Mouse (Mus musculus) CH12.LX (cell line): ENCODE measurements around the gene Cd8b1. TPM values are rescaled to one million over a fixed set of nuclear protein-coding genes. Genes with fewer than 3 reads are reported as not detected.

ENCODE experiments used
- DNase-seq: peaks from one replicate; pipeline ENCODE4 v3.0.0-alpha.2; 2013; ENCODE audit errors: extremely low read depth
- H3K27ac ChIP-seq: 2 replicates; pipeline ENCODE4 v1.5.1; 2012; ENCODE audit warnings: low read depth, mild to moderate bottlenecking, control low read depth, moderate library complexity; ENCODE audit not compliant: insufficient read depth
- H3K27me3 ChIP-seq: replicated peaks from 2 replicates; pipeline ENCODE3; 2012; ENCODE audit warnings: inconsistent platforms
- H3K36me3 ChIP-seq, 2 experiments: replicated peaks in 1 of 2; 2 replicates each; pipeline versions ENCODE3 to v1.6.1; 2012; ENCODE audit warnings: inconsistent platforms in 1 of 2, low read length in 1 of 2, mild to moderate bottlenecking in 1 of 2, mixed read lengths in 1 of 2, moderate library complexity in 1 of 2; ENCODE audit not compliant: control insufficient read depth in 1 of 2, insufficient read depth in 1 of 2
- H3K4me1 ChIP-seq, 2 experiments: 2 replicates each; pipeline ENCODE4 v1.6.1; 2012; ENCODE audit warnings: inconsistent platforms in 1 of 2, moderate library complexity in 1 of 2; ENCODE audit not compliant: insufficient read depth in 2 of 2, control insufficient read depth in 1 of 2
- H3K4me2 ChIP-seq: 2 replicates; pipeline ENCODE4 v1.6.1; 2012; ENCODE audit warnings: low read depth, mild to moderate bottlenecking, control low read depth; ENCODE audit not compliant: poor library complexity, insufficient read depth, severe bottlenecking
- H3K4me3 ChIP-seq, 3 experiments: fragments of 150-350 bp in 1 of 3; sonication (generic) in 1 of 3; replicated peaks in 1 of 3; 2 replicates each; pipeline versions ENCODE3 to v1.5.1; 2011 to 2012; ENCODE audit warnings: low read depth in 2 of 3, low read length in 2 of 3, mild to moderate bottlenecking in 2 of 3, moderate library complexity in 2 of 3, control low read depth in 1 of 3, improper control_type of control experiment in 1 of 3, inconsistent platforms in 1 of 3, mixed read lengths in 1 of 3; ENCODE audit not compliant: poor library complexity in 1 of 3
- H3K79me2 ChIP-seq: replicated peaks from 2 replicates; pipeline ENCODE4 v1.6.1; 2012; ENCODE audit warnings: mild to moderate bottlenecking, moderate library complexity; ENCODE audit not compliant: control insufficient read depth, poor library complexity, insufficient read depth, severe bottlenecking; ENCODE audit errors: extremely low read depth
- H3K9ac ChIP-seq: 2 replicates; pipeline ENCODE4 v1.6.1; 2012; ENCODE audit warnings: low read depth, mild to moderate bottlenecking, control low read depth, moderate library complexity; ENCODE audit not compliant: insufficient read depth
- H3K9me3 ChIP-seq: replicated peaks from 2 replicates; pipeline ENCODE3; 2012; ENCODE audit warnings: low read length, inconsistent platforms, mixed read lengths
- USF1 ChIP-seq: IDR thresholded peaks from 2 replicates; pipeline ENCODE4 v1.6.1; 2014; ENCODE audit warnings: low read depth, mild to moderate bottlenecking, inconsistent platforms, low read length, improper control_type of control experiment
- dilution Hi-C: fragments of 300-500 bp; cut with MboI; formaldehyde crosslinking; loops from 2 replicates; pipeline ENCODE4 v1.14.3; 2020; ENCODE audit warnings: low sequenced_read_pairs; ENCODE audit not compliant: extremely low pct_unique_long_range_greater_than_20kb, extremely low pct_ligation_motif_present
- in situ Hi-C: fragments of 300-500 bp; cut with MboI; formaldehyde crosslinking; loops from 3 replicates; pipeline ENCODE4 v1.14.3; 2019; ENCODE audit warnings: low sequenced_read_pairs, low pct_ligation_motif_present, low pct_unique_long_range_greater_than_20kb, mixed read lengths
- polyA plus RNA-seq: library from polyadenylated mRNA; unstranded; fragments of >175 nt; gene quantifications from 2 replicates; pipeline ENCODE4 v1.2.1, GENCODE M21; 2012; ENCODE audit warnings: low read depth; ENCODE audit not compliant: insufficient read length
- total RNA-seq, 2 experiments: library from RNA; depleted of rRNA; stranded (reverse); fragments of 300-350 nt in 1 of 2; fragments of >200 nt in 1 of 2; gene quantifications; 2 replicates each; pipeline ENCODE4 v1.2.3; 2012 to 2014

Cd8b1 gene
- total and polyA plus RNA-seq, 3 experiments: 0.25 to 0.51 (median 0.30) TPM

GRCm38 (mm10) chr6:71381654-71382053 lies 59.1 kb downstream of the Cd8b1 start:
- in situ Hi-C loops: no loop called here
- Histone ChIP-seq H3K4me1 (peaks cover 0 to 11% of the 10 kb centered on the region in 2 experiments; a peak in 2 of 4 replicates), H3K27ac (no peak overlapping the region), H3K36me3 (no peaks in the 10 kb centered on the region), H3K4me2 (no peak overlapping the region), H3K27me3 (no peaks in the 10 kb centered on the region), H3K9me3 (no peaks in the 10 kb centered on the region), H3K79me2 (no peaks in the 10 kb centered on the region), H3K9ac (no peak overlapping the region), H3K4me3 (no peak overlapping the region)
- dilution Hi-C loops: no loop called here
- TF ChIP-seq USF1: no peak
- DNase-seq: peak; percentile 13

Other genes with a start within 250 kb of the Cd8b1 start
- gene Thnsl2, start 178.3 kb upstream of the Cd8b1 start, total RNA-seq (2012; rRNA removed): not detected in 2 replicates
- not detected in 2 replicates for gene Thnsl2, start 178.3 kb upstream of the Cd8b1 start, total RNA-seq (2014; rRNA removed)
- not detected in 2 replicates for gene Thnsl2, start 178.3 kb upstream of the Cd8b1 start, polyA plus RNA-seq
- gene Fabp1, start 123.0 kb upstream of the Cd8b1 start, total RNA-seq (2012; rRNA removed): not detected in 2 replicates
- gene Fabp1, start 123.0 kb upstream of the Cd8b1 start, total RNA-seq (2014; rRNA removed): not detected in 2 replicates
- not detected in 2 replicates for gene Fabp1, start 123.0 kb upstream of the Cd8b1 start, polyA plus RNA-seq
- gene Krcc1, start 51.1 kb upstream of the Cd8b1 start, total RNA-seq (2012; rRNA removed): 16.7 and 18.7 TPM in 2 replicates
- 40.2 and 42.0 TPM in 2 replicates for gene Krcc1, start 51.1 kb upstream of the Cd8b1 start, total RNA-seq (2014; rRNA removed)
- 23.6 and 28.2 TPM in 2 replicates for gene Krcc1, start 51.1 kb upstream of the Cd8b1 start, polyA plus RNA-seq
- gene Smyd1, start 555 bp upstream of the Cd8b1 start, total RNA-seq (2012; rRNA removed): 0.08 TPM in 2 replicates
- gene Smyd1, start 555 bp upstream of the Cd8b1 start, total RNA-seq (2014; rRNA removed): 0.08 and 0.61 TPM in 2 replicates
- 0.27 and 0.37 TPM in 2 replicates for gene Smyd1, start 555 bp upstream of the Cd8b1 start, polyA plus RNA-seq
- gene Cd8a, start 50.6 kb downstream of the Cd8b1 start, total RNA-seq (2012; rRNA removed): 0.13 TPM in 1 of 2 replicates, not detected in the other
- 0.12 TPM in 1 of 2 replicates, not detected in the other for gene Cd8a, start 50.6 kb downstream of the Cd8b1 start, total RNA-seq (2014; rRNA removed)
- 0.22 and 0.49 TPM in 2 replicates for gene Cd8a, start 50.6 kb downstream of the Cd8b1 start, polyA plus RNA-seq
- 19.1 and 23.4 TPM in 2 replicates for gene Rmnd5a, start 117.8 kb downstream of the Cd8b1 start, total RNA-seq (2012; rRNA removed)
- gene Rmnd5a, start 117.8 kb downstream of the Cd8b1 start, total RNA-seq (2014; rRNA removed): 40.6 and 47.2 TPM in 2 replicates
- gene Rmnd5a, start 117.8 kb downstream of the Cd8b1 start, polyA plus RNA-seq: 22.7 and 23.5 TPM in 2 replicates
- gene Rnf103, start 171.1 kb downstream of the Cd8b1 start, total RNA-seq (2012; rRNA removed): 3.5 and 4.2 TPM in 2 replicates
- gene Rnf103, start 171.1 kb downstream of the Cd8b1 start, total RNA-seq (2014; rRNA removed): 7.0 and 7.9 TPM in 2 replicates
- 5.7 and 6.0 TPM in 2 replicates for gene Rnf103, start 171.1 kb downstream of the Cd8b1 start, polyA plus RNA-seq
- gene Chmp3, start 221.0 kb downstream of the Cd8b1 start, total RNA-seq (2012; rRNA removed): 27.8 and 30.3 TPM in 2 replicates
- gene Chmp3, start 221.0 kb downstream of the Cd8b1 start, total RNA-seq (2014; rRNA removed): 44.7 and 53.8 TPM in 2 replicates
- 68.1 and 76.5 TPM in 2 replicates for gene Chmp3, start 221.0 kb downstream of the Cd8b1 start, polyA plus RNA-seq